Mouse (Mus musculus) cerebellum, adult 2 months (tissue): ENCODE measurements around the gene Vps8.

ENCODE experiments used
- CTCF ChIP-seq: fragments of 200-500 bp; IDR thresholded peaks from 2 replicates; pipeline ENCODE4 v1.5.1; 2011; ENCODE audit warnings: low read depth, mild to moderate bottlenecking, control low read depth, low read length, moderate library complexity, borderline replicate concordance; ENCODE audit not compliant: insufficient read depth
- POLR2A ChIP-seq: fragments of 200-500 bp; IDR thresholded peaks from 2 replicates; pipeline ENCODE4 v1.6.1; 2011; ENCODE audit warnings: low read length, control low read depth, borderline replicate concordance; ENCODE audit not compliant: insufficient read depth

DNA sequence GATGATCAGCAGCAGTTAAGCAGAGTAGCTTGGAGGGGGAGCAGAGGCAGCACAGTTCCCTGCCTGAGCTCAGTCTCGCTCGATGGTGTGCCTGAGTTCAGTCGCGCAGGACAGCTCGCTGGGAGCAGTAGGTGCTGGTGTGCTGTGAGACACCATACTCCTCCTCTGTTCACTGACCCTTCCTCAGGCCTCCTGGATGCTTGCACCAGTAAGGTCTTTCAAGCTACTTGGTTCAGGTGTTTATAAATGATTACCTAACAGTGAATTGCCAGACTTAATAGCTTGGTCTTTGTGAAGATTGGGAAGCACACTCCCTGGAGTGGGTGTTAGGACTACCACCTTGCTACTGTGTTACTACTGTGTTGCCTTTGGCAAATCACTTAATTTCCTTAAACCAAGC is 144.2 kb downstream of the Vps8 start:
- no peak for TF ChIP-seq CTCF
- TF ChIP-seq POLR2A: no peak
